Mouse (Mus musculus): Measurements from ENCODE around the gene Arhgap24.
"Not testable (repeated sequence)": the region's sequence is repeated elsewhere in the genome, so short reads cannot be mapped to it uniquely, and the experiment has no call there.

Arhgap24 gene

GRCm38 (mm10) chr5:102874605-102875298, 393.6 kb downstream of the Arhgap24 start:
- CTCF ChIA-PET: no interaction called here

DNA sequence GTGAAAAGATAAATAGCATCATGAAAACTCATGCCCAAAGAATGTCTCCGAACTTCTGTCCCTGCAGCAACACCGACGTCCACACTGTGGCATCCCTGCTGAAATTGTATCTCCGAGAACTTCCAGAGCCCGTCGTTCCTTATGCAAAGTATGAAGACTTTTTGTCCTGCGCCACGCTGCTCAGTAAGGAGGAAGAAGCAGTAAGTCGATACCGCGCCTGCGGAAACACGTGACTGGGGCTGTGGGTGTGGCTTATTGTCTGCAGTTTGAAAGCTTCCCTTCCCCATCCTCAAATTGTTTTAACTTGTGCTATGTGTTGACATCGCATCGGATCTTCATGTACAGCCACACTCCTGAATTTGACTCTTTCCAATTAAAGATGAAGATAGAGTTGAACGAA, 394.4 kb downstream of the Arhgap24 start:
- CTCF ChIA-PET: interaction anchor here (0.7 kb wide), 1 partner anchor 290 kb away, joined by 3 read pairs; no protein-coding TSS in a partner anchor

DNA sequence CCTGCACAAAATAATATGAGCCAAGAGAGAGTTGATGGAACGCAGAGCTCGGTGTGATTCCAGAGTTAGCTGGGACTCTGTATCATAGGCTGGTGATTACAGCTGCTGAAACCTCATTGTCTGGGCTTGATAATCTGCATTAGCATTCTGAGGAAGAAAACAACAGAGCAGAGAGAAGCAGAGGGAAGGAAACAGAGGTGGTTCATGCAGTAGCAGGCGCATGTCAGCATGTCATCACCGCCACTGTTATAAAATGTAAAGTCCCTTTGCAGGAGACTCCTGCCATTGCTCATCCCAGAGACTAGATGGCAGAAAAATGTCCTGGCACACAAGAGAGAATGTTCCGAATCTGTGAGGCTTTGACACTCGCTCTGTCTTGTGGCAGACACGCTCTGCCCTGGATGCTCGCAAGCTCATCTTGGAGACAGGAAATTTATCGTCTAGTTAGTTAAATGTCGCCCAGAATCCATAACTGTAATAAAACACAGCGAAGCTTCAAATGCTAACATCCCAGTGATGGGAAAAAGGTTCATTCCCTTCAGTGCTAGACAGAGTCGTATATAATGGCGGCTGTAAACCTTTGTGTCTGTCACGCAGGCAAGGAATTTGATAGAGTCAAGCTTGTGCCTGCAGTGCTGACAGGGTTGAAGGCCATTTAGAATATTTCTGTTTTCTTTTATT, 407.4 kb downstream of the Arhgap24 start:
- CTCF ChIA-PET: no interaction called here

DNA sequence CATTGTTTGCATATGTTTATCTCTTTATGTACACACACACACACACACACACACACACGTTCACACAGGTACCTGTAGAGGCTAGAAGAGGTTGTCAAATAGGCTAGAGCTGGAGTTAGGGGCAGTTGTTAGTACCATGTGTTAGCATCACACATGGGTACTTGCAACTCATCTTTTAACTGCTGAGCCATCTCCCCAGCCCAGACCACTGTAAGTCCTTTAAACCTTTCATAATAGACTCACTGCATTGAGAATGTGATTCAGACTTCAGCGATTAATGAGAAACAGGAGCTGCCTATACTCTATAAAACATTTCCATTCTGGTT, 407.9 kb downstream of the Arhgap24 start:
- CTCF ChIA-PET: no interaction called here

- CTCF ChIA-PET: no interaction called here
Observed at GRCm38 (mm10) chr5:102892226-102892625, 411.0 kb downstream of the Arhgap24 start.

DNA sequence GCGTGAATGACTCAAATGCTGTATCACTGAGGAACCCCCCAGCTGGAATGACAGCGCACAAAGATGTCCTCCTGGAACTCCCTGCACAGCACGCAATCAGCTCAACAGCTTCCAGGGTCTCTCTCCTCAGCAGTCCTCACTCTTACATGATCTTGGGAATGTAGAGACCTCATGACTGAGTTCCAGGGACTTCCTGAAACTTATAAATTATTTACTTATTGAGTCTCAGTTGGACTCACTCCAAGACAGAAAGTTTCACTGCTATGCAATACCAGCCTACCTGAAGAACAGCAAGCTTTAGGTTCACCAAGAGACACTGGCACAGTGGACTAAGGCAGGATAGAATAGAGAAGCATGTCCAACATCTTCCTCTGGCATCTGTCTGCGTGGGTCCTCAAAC, 417.1 kb downstream of the Arhgap24 start:
- CTCF ChIA-PET: no interaction called here

DNA sequence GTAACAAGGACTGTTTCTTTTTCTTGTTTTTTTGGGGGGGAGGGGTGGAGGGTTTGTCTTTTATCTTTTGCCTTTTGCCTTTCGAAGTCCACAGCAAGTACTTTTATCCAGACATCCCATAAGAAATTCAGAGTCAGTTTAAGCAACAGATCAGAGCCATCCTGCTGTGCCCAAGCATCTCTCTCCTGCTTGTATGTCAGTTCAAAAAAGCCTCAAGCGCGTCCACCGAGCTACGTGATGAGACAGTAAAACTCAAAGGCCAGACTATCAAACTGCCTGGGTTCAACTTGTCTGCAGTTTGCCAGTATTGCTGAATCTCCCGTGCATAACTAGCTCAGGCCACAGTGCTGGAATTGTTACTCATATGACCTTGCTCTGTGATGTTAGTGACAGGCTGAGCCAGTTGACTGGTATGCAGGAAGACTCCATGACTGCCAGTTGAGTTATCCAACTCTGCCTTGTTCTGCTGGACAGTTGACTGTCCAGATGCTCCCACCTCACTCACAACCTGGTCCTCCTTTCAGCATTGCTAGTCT, 418.6 kb downstream of the Arhgap24 start:
- CTCF ChIA-PET: interaction anchor here (0.6 to 0.7 kb wide), 2 partner anchors 562 to 1080 kb away, joined by 3 read pairs; no protein-coding TSS in a partner anchor

GRCm38 (mm10) chr5:102901176-102901575, 420.0 kb downstream of the Arhgap24 start:
- CTCF ChIA-PET: no interaction called here

GRCm38 (mm10) chr5:102903487-102903886, 422.3 kb downstream of the Arhgap24 start:
- CTCF ChIA-PET: no interaction called here

DNA sequence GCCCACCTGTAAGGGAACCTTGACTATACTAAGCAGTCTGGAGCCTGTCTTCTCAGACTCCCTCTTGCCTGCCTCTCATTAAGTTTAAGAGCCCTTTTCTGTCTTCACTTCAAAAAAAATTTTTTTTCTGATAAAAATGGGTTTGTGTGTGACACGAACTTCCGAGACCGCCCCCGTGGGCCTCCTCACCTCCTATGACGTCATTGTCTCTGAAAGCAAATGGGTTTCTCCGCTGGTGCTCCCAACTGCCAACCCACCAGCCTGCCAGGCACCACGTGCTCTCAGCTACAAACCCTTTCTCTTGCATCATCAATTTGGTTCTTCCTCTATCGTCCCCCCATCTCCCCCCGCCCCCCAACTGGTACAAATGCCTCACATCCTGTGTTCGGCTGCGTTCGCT, 422.9 kb downstream of the Arhgap24 start:
- CTCF ChIA-PET: no interaction called here

DNA sequence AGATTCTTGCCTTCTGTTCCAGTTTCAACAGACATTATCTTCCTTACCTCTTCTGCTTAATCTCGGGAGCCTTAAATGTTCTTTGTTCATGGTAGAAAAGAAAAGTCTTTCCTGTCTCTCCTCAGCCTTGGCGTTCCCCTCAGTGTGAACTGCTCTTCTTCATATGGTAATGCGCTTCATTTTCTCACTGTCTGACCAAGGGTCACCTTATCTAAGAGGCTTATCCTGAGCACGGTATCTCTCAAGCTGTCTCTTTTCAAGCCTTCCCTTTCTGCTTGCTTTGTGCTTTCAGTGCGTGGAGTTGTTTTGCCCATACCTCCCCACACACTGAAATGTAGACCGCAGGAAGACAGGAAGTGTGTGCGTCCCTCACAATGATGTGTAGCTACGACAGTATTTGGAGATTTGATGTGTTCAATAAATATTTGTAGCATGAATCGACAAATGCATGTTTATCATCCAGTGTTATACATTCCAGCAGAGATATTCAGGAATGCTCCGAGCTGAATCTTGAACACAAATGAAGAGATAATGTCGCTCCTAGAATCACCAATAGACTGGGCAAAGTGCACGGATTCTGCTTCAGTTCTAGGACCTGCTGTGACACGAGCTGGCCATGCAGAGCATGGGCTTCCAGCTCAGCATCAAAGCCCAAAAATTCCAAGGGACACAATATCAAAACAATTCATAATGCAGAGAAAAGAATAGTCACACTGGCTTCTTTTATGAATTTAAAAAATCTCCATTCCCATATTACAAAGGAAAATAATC, 424.4 kb downstream of the Arhgap24 start:
- CTCF ChIA-PET: no interaction called here

DNA sequence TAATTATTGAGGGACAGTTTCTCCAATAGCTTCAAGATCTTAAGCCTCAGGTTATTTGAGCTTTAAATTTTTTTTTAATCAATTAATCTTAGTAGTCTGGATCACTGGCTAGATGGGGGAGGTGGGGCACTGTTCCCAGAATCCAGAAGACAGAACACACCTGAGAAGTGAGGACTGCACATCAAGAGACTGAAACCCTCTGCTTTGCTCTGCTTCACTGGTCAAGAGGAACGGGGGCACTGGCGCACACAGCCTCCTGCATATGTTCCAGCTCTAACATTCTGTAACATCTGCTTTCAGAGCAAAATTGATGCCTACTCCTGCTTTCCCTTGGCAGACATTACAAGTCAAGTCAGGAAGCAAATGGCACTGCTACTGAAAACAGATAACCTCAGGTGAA, 439.0 kb downstream of the Arhgap24 start:
- CTCF ChIA-PET: no interaction called here

- CTCF ChIA-PET: no interaction called here
Observed at GRCm38 (mm10) chr5:102926786-102927185, 445.6 kb downstream of the Arhgap24 start.

- CTCF ChIA-PET: interaction anchor here (0.6 kb wide), 1 partner anchor 47 kb away, joined by 3 read pairs; no protein-coding TSS in a partner anchor
Observed at GRCm38 (mm10) chr5:102930161-102930560, 449.0 kb downstream of the Arhgap24 start.

DNA sequence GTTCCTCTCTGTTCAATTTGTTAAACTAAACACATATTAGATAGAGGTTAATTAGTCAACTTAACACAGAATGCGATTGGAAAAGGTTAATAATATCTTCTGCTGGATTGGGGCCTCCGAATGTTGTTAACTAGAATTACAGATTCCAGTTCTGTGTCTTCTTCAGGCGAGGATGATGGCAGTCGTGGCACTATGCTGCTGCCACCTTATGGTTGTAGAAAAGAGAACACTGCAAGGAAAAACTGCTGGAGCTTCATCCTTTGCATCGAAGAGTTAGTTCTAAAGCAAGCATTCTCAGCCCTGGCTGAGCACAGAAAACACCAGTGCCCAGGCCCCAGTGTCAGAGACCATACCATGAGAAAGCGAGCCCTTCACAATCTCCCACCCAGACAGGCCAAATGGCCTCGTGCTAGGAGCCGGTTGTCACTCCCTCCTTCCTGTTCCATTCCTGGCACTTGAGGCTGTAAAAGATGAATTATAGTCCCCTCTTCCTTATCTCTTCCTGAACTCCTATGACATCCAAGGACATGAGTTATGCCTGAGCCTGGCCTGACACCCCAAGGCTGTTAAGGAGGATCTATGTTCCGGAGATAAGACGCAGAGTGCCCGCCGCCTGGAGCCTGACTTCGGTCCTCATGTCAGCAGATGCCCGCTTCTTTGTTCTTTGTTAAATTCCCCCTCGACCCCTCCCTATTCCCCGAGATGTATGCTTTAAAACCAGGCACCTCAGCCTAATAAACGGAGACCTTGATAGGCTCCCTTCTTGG, 462.9 kb downstream of the Arhgap24 start:
- CTCF ChIA-PET: not testable (repeated sequence)

DNA sequence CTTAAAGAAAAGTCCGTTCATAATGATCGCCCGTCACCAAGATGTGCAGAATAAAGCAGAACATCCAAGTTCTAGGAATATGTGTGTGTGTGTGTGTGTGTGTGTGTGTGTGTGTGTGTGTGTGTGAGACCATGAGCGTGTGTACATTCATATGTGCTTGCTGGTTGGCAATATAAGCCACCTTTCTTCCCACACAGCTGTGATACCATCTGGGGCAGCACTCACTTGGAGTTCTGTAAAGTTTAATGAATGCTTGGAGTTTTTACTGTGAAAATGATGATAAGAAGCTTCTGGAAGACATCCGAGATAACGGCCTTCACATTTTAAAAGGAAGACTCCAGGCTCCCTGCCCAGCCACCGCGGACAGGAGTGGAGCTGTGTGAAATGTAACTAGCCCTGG, 465.4 kb downstream of the Arhgap24 start:
- CTCF ChIA-PET: no interaction called here

DNA sequence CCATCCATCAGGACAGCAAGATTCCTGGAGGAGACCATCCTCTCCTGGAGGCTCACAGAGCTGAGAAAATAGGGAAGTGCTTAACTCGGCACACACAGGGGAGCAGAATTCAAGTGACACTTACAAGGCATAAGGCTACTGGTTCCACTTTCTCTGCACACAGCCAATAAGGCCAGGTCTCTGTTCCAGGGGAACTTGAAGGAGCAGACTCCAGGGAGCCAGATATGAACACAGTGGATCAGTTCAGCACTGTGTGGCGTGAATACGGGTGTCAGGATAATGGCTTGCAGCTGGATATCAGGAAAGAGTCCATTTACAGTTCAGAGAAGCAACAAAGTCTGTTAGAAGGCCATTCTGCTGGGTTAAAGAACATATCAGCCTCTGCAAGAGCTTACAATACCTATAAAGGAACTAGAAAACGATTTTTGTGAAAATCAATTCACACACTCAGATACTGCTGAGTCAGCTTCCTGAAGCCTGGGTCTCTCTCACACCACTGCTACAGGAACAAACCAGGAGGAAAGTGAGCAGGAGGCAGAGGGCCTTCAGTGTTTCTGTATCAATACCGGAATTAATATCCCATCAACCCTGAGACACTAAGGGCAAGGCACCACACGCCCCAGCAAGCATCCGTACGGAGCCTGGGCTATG, 466.0 kb downstream of the Arhgap24 start:
- CTCF ChIA-PET: no interaction called here

All from spleen, embryonic (tissue).